Mouse (Mus musculus) forebrain, embryonic 13.5 days (tissue): ENCODE measurements around the gene Dagla. TPM values are rescaled to one million over a fixed set of nuclear protein-coding genes. Genes with fewer than 3 reads are reported as not detected.

ENCODE experiments used
- ATAC-seq: fragments of 200-750 bp; cut with Nextera tagmentation; 2 replicates; pipeline ENCODE4 v1.8.0; 2017
- H3K27ac ChIP-seq: fragments of 300-500 bp; sonication (generic); 2 replicates; pipeline ENCODE4 v1.5.1; 2015; ENCODE audit warnings: inconsistent platforms, mild to moderate bottlenecking, moderate library complexity
- H3K27me3 ChIP-seq: fragments of 300-500 bp; sonication (generic); 2 replicates; pipeline ENCODE4 v1.6.1; 2015; ENCODE audit warnings: mild to moderate bottlenecking, inconsistent platforms
- H3K36me3 ChIP-seq: fragments of 300-500 bp; sonication (generic); 2 replicates; pipeline ENCODE4 v1.6.1; 2015; ENCODE audit warnings: mild to moderate bottlenecking, inconsistent platforms; ENCODE audit not compliant: poor library complexity, severe bottlenecking
- H3K4me1 ChIP-seq: fragments of 300-500 bp; sonication (generic); 2 replicates; pipeline ENCODE4 v1.6.1; 2015; ENCODE audit warnings: inconsistent platforms
- H3K4me2 ChIP-seq: fragments of 300-500 bp; sonication (generic); 2 replicates; pipeline ENCODE4 v1.6.1; 2015; ENCODE audit warnings: inconsistent platforms, mild to moderate bottlenecking, moderate library complexity
- H3K4me3 ChIP-seq: fragments of 300-500 bp; sonication (generic); 2 replicates; pipeline ENCODE4 v1.5.1; 2015; ENCODE audit warnings: mild to moderate bottlenecking, inconsistent platforms
- H3K9ac ChIP-seq: fragments of 300-500 bp; sonication (generic); 2 replicates; pipeline ENCODE4 v1.6.1; 2015; ENCODE audit warnings: mild to moderate bottlenecking, inconsistent platforms
- H3K9me3 ChIP-seq: fragments of 300-500 bp; sonication (generic); replicated peaks from 2 replicates; pipeline ENCODE4 v1.6.1; 2016; ENCODE audit warnings: inconsistent platforms
- WGBS: fragments of 180-500 bp; shearing (Covaris S2); methylation state at CpG from one replicate; pipeline ENCODE4 v1.1.7; 2015; 5-methylcytosine and 5-hydroxymethylcytosine counted together
- polyA plus RNA-seq: library from polyadenylated mRNA; unstranded; fragments of >200 nt; fragmentation: Nextera tagmentation; extraction: Ambion mirVana; gene quantifications from 2 replicates; pipeline ENCODE4 v1.2.1, GENCODE M21; 2015

Dagla gene
- polyA plus RNA-seq, 1 experiment from 2014 or later: 3.2 TPM

- no peak overlapping the region for H3K4me3 ChIP-seq
- 92% methylated on average over 4 of the region's 4 CpGs for WGBS
- no peaks in the 10 kb centered on the region; the same call in 1 of the 2 replicates for H3K9me3 ChIP-seq
- no peak overlapping the region for H3K27ac ChIP-seq
- H3K9ac ChIP-seq: no peak overlapping the region
- no peaks in the 10 kb centered on the region for H3K27me3 ChIP-seq
- H3K4me2 ChIP-seq: no peak overlapping the region
- ATAC-seq: no peak
- H3K36me3 ChIP-seq: no peaks in the 10 kb centered on the region
- peaks cover 11% of the 10 kb centered on the region; the same call in 1 of the 2 replicates for H3K4me1 ChIP-seq
Observed at GRCm38 (mm10) chr19:10225767-10226166, 78.9 kb downstream of the Dagla start.

GRCm38 (mm10) chr19:10224637-10225453 lies 79.8 kb downstream of the Dagla start:
- Histone ChIP-seq H3K4me3 (no peak overlapping the region), H3K4me2 (peak overlapping the region; percentile 39), H3K4me1 (peaks cover 11% of the 10 kb centered on the region; the same call in 1 of the 2 replicates), H3K9me3 (no peaks in the 10 kb centered on the region; the same call in 1 of the 2 replicates), H3K36me3 (no peaks in the 10 kb centered on the region), H3K27ac (no peak overlapping the region), H3K9ac (no peak overlapping the region), H3K27me3 (no peaks in the 10 kb centered on the region)
- ATAC-seq: no peak
- 30% methylated on average over 26 of the region's 26 CpGs for WGBS

GRCm38 (mm10) chr19:10223561-10223960 lies 81.1 kb downstream of the Dagla start:
- ATAC-seq: no peak
- 69% methylated on average over 4 of the region's 4 CpGs for WGBS

GRCm38 (mm10) chr19:10222656-10223055 lies 82.0 kb downstream of the Dagla start:
- Histone ChIP-seq H3K27me3 (no peaks in the 10 kb centered on the region), H3K4me2 (no peak overlapping the region), H3K4me3 (no peak overlapping the region), H3K4me1 (peaks cover 11% of the 10 kb centered on the region; the same call in 1 of the 2 replicates), H3K9ac (no peak overlapping the region), H3K27ac (no peak overlapping the region), H3K9me3 (no peaks in the 10 kb centered on the region), H3K36me3 (no peaks in the 10 kb centered on the region)
- no peak for ATAC-seq
- WGBS: 46% methylated on average over 6 of the region's 8 CpGs

More at GRCm38 (mm10) chr19:10223561-10223960, 81.1 kb downstream of the Dagla start:
- H3K4me3 ChIP-seq: no peak overlapping the region
- no peak overlapping the region for H3K4me2 ChIP-seq
- H3K9ac ChIP-seq: no peak overlapping the region
- no peaks in the 10 kb centered on the region for H3K36me3 ChIP-seq
- no peaks in the 10 kb centered on the region for H3K9me3 ChIP-seq
- no peak overlapping the region for H3K27ac ChIP-seq
- peaks cover 11% of the 10 kb centered on the region; the same call in 1 of the 2 replicates for H3K4me1 ChIP-seq
- no peaks in the 10 kb centered on the region for H3K27me3 ChIP-seq

GRCm38 (mm10) chr19:10221585-10221984 lies 83.1 kb downstream of the Dagla start:
- H3K36me3 ChIP-seq: no peaks in the 10 kb centered on the region
- peaks cover 11% of the 10 kb centered on the region; the same call in 1 of the 2 replicates for H3K4me1 ChIP-seq
- H3K9me3 ChIP-seq: no peaks in the 10 kb centered on the region
- WGBS: 60% methylated on average over 4 of the region's 4 CpGs
- no peak overlapping the region for H3K9ac ChIP-seq
- no peaks in the 10 kb centered on the region for H3K27me3 ChIP-seq
- H3K27ac ChIP-seq: no peak overlapping the region
- no peak overlapping the region for H3K4me2 ChIP-seq
- H3K4me3 ChIP-seq: no peak overlapping the region
- ATAC-seq: no peak

- H3K4me2 ChIP-seq: no peak overlapping the region
- ATAC-seq: no peak
- no peaks in the 10 kb centered on the region for H3K36me3 ChIP-seq
- no peak overlapping the region for H3K4me3 ChIP-seq
- no peak overlapping the region for H3K9ac ChIP-seq
- H3K27me3 ChIP-seq: no peaks in the 10 kb centered on the region
- WGBS: 75% methylated on average over 6 of the region's 6 CpGs
- no peaks in the 10 kb centered on the region for H3K9me3 ChIP-seq
- no peak overlapping the region for H3K27ac ChIP-seq
- 0 out of 2 replicates have a peak, but pooled peaks cover 1% of the 10 kb centered on the region for H3K4me1 ChIP-seq
Observed at GRCm38 (mm10) chr19:10219593-10219992, 85.1 kb downstream of the Dagla start.

GRCm38 (mm10) chr19:10219108-10219507 lies 85.6 kb downstream of the Dagla start:
- no peak overlapping the region for H3K9ac ChIP-seq
- no peaks in the 10 kb centered on the region for H3K36me3 ChIP-seq
- H3K4me1 ChIP-seq: no peaks in the 10 kb centered on the region
- H3K4me3 ChIP-seq: no peak overlapping the region
- H3K9me3 ChIP-seq: no peaks in the 10 kb centered on the region
- H3K27me3 ChIP-seq: no peaks in the 10 kb centered on the region
- no peak overlapping the region for H3K4me2 ChIP-seq
- ATAC-seq: no peak
- H3K27ac ChIP-seq: no peak overlapping the region
- WGBS: 45% methylated on average over 3 of the region's 3 CpGs

GRCm38 (mm10) chr19:10216101-10216500 lies 88.6 kb downstream of the Dagla start:
- H3K4me1 ChIP-seq: no peaks in the 10 kb centered on the region
- H3K27me3 ChIP-seq: no peaks in the 10 kb centered on the region
- no peak overlapping the region for H3K4me3 ChIP-seq
- no peak overlapping the region for H3K9ac ChIP-seq
- ATAC-seq: no peak
- H3K36me3 ChIP-seq: peaks cover 15% of the 10 kb centered on the region
- H3K4me2 ChIP-seq: no peak overlapping the region
- H3K9me3 ChIP-seq: no peaks in the 10 kb centered on the region
- H3K27ac ChIP-seq: no peak overlapping the region
- 89% methylated on average over 8 of the region's 8 CpGs for WGBS

GRCm38 (mm10) chr19:10213796-10214471 lies 90.7 kb downstream of the Dagla start:
- no peaks in the 10 kb centered on the region for H3K27me3 ChIP-seq
- H3K4me2 ChIP-seq: no peak overlapping the region
- no peaks in the 10 kb centered on the region for H3K4me1 ChIP-seq
- no peak for ATAC-seq
- H3K36me3 ChIP-seq: peaks cover 36% of the 10 kb centered on the region
- H3K9ac ChIP-seq: no peak overlapping the region
- H3K27ac ChIP-seq: no peak overlapping the region
- no peak overlapping the region for H3K4me3 ChIP-seq
- 92% methylated on average over 10 of the region's 10 CpGs for WGBS
- H3K9me3 ChIP-seq: no peaks in the 10 kb centered on the region

- 88% methylated on average over 4 of the region's 4 CpGs for WGBS
- ATAC-seq: no peak
- Histone ChIP-seq H3K4me3 (no peak overlapping the region), H3K4me2 (no peak overlapping the region), H3K27ac (no peak overlapping the region), H3K36me3 (peaks cover 63% of the 10 kb centered on the region), H3K27me3 (no peaks in the 10 kb centered on the region), H3K4me1 (no peaks in the 10 kb centered on the region), H3K9me3 (no peaks in the 10 kb centered on the region), H3K9ac (no peak overlapping the region)
Observed at GRCm38 (mm10) chr19:10210885-10211284, 93.8 kb downstream of the Dagla start.

- Histone ChIP-seq H3K9me3 (no peaks in the 10 kb centered on the region), H3K4me2 (no peak overlapping the region), H3K9ac (no peak overlapping the region), H3K27ac (no peak overlapping the region), H3K27me3 (no peaks in the 10 kb centered on the region), H3K4me1 (peaks cover 9% of the 10 kb centered on the region), H3K4me3 (no peak overlapping the region), H3K36me3 (peaks cover 63% of the 10 kb centered on the region)
- 92% methylated on average over 3 of the region's 3 CpGs for WGBS
- ATAC-seq: no peak
Observed at GRCm38 (mm10) chr19:10208851-10209250, 95.8 kb downstream of the Dagla start.

- H3K4me3 ChIP-seq: peak overlapping the region; percentile 91
- no peak overlapping the region for H3K27ac ChIP-seq
- peaks cover 28% of the 10 kb centered on the region for H3K4me1 ChIP-seq
- no peaks in the 10 kb centered on the region for H3K9me3 ChIP-seq
- H3K9ac ChIP-seq: no peak overlapping the region; the same call in 1 of the 2 replicates
- WGBS: 74% methylated on average over 6 of the region's 6 CpGs
- ATAC-seq: no peak
- peak overlapping the region; percentile 80 for H3K4me2 ChIP-seq
- peaks cover 55% of the 10 kb centered on the region for H3K36me3 ChIP-seq
- no peaks in the 10 kb centered on the region for H3K27me3 ChIP-seq
Observed at GRCm38 (mm10) chr19:10205051-10205450, 99.6 kb downstream of the Dagla start.
